Mouse (Mus musculus) MEL (cell line): ENCODE measurements around the gene Efna3. TPM values are rescaled to one million over a fixed set of nuclear protein-coding genes. Genes with fewer than 3 reads are reported as not detected.

ENCODE experiments used
- DNase-seq: peaks from one replicate; pipeline ENCODE4 v3.0.0; 2011; ENCODE audit warnings: low read depth, low spot score
- H3K27ac ChIP-seq: 2 replicates; pipeline ENCODE4 v1.5.1; 2012; ENCODE audit warnings: low read depth, mild to moderate bottlenecking, control low read depth, low read length, moderate library complexity; ENCODE audit not compliant: control insufficient read depth
- H3K27me3 ChIP-seq, 2 experiments: fragments of 150-350 bp in 1 of 2; sonication (generic) in 1 of 2; 2 replicates each; pipeline ENCODE4 v1.6.1; 2012; ENCODE audit warnings: low read length in 2 of 2, mild to moderate bottlenecking in 2 of 2, improper control_type of control experiment in 1 of 2, moderate library complexity in 1 of 2; ENCODE audit not compliant: insufficient read depth in 2 of 2, control insufficient read depth in 1 of 2
- H3K36me3 ChIP-seq, 2 experiments: 2 replicates each; pipeline ENCODE4 v1.6.1; 2012 to 2014; ENCODE audit warnings: low read length in 2 of 2, improper control_type of control experiment in 1 of 2, inconsistent platforms in 1 of 2, mild to moderate bottlenecking in 1 of 2; ENCODE audit not compliant: insufficient read depth in 2 of 2, control insufficient read depth in 1 of 2
- H3K4me1 ChIP-seq, 2 experiments: fragments of 150-350 bp in 1 of 2; sonication (generic) in 1 of 2; 2 replicates each; pipeline ENCODE4 v1.6.1; 2012; ENCODE audit warnings: low read length in 2 of 2, improper control_type of control experiment in 1 of 2, mild to moderate bottlenecking in 1 of 2; ENCODE audit not compliant: insufficient read depth in 2 of 2, control insufficient read depth in 1 of 2
- H3K4me3 ChIP-seq, 2 experiments: fragments of 150-350 bp in 1 of 2; sonication (generic) in 1 of 2; 2 replicates each; pipeline ENCODE4 v1.5.1; 2012; ENCODE audit warnings: low read depth in 2 of 2, low read length in 2 of 2, mild to moderate bottlenecking in 2 of 2, moderate library complexity in 2 of 2, control low read depth in 1 of 2, improper control_type of control experiment in 1 of 2; ENCODE audit not compliant: control insufficient read depth in 1 of 2, insufficient read depth in 1 of 2
- H3K79me2 ChIP-seq: 2 replicates; pipeline ENCODE4 v1.6.1; 2012; ENCODE audit warnings: mild to moderate bottlenecking, low read length, moderate library complexity; ENCODE audit not compliant: control insufficient read depth, poor library complexity, insufficient read depth
- H3K9ac ChIP-seq: 2 replicates; pipeline ENCODE4 v1.6.1; 2012; ENCODE audit warnings: low read depth, mild to moderate bottlenecking, control low read depth, low read length, moderate library complexity; ENCODE audit not compliant: control insufficient read depth, poor library complexity, severe bottlenecking
- H3K9me3 ChIP-seq: fragments of 150-350 bp; sonication (generic); replicated peaks from 2 replicates; pipeline ENCODE4 v1.6.1; 2012; ENCODE audit warnings: mild to moderate bottlenecking, low read length, improper control_type of control experiment, moderate library complexity; ENCODE audit not compliant: insufficient read depth
- BHLHE40 ChIP-seq: IDR thresholded peaks from 2 replicates; pipeline ENCODE4 v1.6.1; 2012; ENCODE audit warnings: low read depth, mild to moderate bottlenecking, inconsistent platforms, low read length, improper control_type of control experiment, borderline replicate concordance
- CHD2 ChIP-seq: IDR thresholded peaks from 2 replicates; pipeline ENCODE4 v1.6.1; 2011; ENCODE audit warnings: low read length, improper control_type of control experiment
- E2F4 ChIP-seq: IDR thresholded peaks from 2 replicates; pipeline ENCODE4 v1.6.1; 2011; ENCODE audit warnings: low read depth, low read length, improper control_type of control experiment, borderline replicate concordance
- EP300 ChIP-seq, 2 experiments: IDR thresholded peaks; 2 replicates each; pipeline ENCODE4 v1.6.1; 2011; ENCODE audit warnings: improper control_type of control experiment in 2 of 2, low read length in 2 of 2, low read depth in 1 of 2, mild to moderate bottlenecking in 1 of 2
- HCFC1 ChIP-seq: IDR thresholded peaks from 2 replicates; pipeline ENCODE4 v1.6.1; 2012; ENCODE audit warnings: low read depth, mild to moderate bottlenecking, inconsistent platforms, low read length, improper control_type of control experiment, moderate library complexity
- MAFK ChIP-seq: IDR thresholded peaks from 2 replicates; pipeline ENCODE4 v1.6.1; 2011; ENCODE audit warnings: low read depth, mild to moderate bottlenecking, low read length, improper control_type of control experiment, borderline replicate concordance
- MAX ChIP-seq: IDR thresholded peaks from 2 replicates; pipeline ENCODE4 v1.6.1; 2011; ENCODE audit warnings: low read length, improper control_type of control experiment
- MEF2A ChIP-seq: IDR thresholded peaks from 2 replicates; pipeline ENCODE4 v1.6.1; 2014; ENCODE audit warnings: low read depth, mild to moderate bottlenecking, inconsistent platforms, low read length, improper control_type of control experiment; ENCODE audit not compliant: poor library complexity, insufficient replicate concordance, severe bottlenecking; ENCODE audit errors: extremely low read depth
- MXI1 ChIP-seq: IDR thresholded peaks from 2 replicates; pipeline ENCODE4 v1.6.1; 2011; ENCODE audit warnings: mild to moderate bottlenecking, low read depth, low read length, improper control_type of control experiment
- MYC ChIP-seq: IDR thresholded peaks from 2 replicates; pipeline ENCODE4 v1.6.1; 2011; ENCODE audit warnings: low read depth, mild to moderate bottlenecking, low read length, improper control_type of control experiment, moderate library complexity
- NELFE ChIP-seq: IDR thresholded peaks from 2 replicates; pipeline ENCODE4 v1.6.1; 2011; ENCODE audit warnings: low read depth, low read length, improper control_type of control experiment
- NRF1 ChIP-seq: IDR thresholded peaks from 2 replicates; pipeline ENCODE4 v1.6.1; 2014; ENCODE audit warnings: low read depth, mild to moderate bottlenecking, inconsistent platforms, low read length, improper control_type of control experiment, moderate library complexity; ENCODE audit not compliant: poor library complexity, insufficient read depth, severe bottlenecking
- POLR2A ChIP-seq, 2 experiments: IDR thresholded peaks; 2 replicates each; pipeline ENCODE4 v1.6.1; 2011 to 2012; ENCODE audit warnings: low read length in 2 of 2, mild to moderate bottlenecking in 2 of 2, control low read depth in 1 of 2, improper control_type of control experiment in 1 of 2, low read depth in 1 of 2, moderate library complexity in 1 of 2; ENCODE audit not compliant: control insufficient read depth in 1 of 2, insufficient read depth in 1 of 2, poor library complexity in 1 of 2
- RAD21 ChIP-seq: IDR thresholded peaks from 2 replicates; pipeline ENCODE4 v1.6.1; 2011; ENCODE audit warnings: mild to moderate bottlenecking, low read depth, low read length, improper control_type of control experiment
- SIN3A ChIP-seq: IDR thresholded peaks from 2 replicates; pipeline ENCODE4 v1.6.1; 2012; ENCODE audit warnings: low read length, improper control_type of control experiment, inconsistent platforms
- UBTF ChIP-seq: IDR thresholded peaks from 2 replicates; pipeline ENCODE4 v1.6.1; 2012; ENCODE audit warnings: low read depth, mild to moderate bottlenecking, inconsistent platforms, low read length, improper control_type of control experiment, moderate library complexity, borderline replicate concordance; ENCODE audit not compliant: insufficient read depth
- ZC3H11A ChIP-seq: IDR thresholded peaks from 2 replicates; pipeline ENCODE4 v1.6.1; 2012; ENCODE audit warnings: low read depth, mild to moderate bottlenecking, inconsistent platforms, low read length, improper control_type of control experiment
- ZMIZ1 ChIP-seq: IDR thresholded peaks from 2 replicates; pipeline ENCODE4 v1.6.1; 2012; ENCODE audit warnings: low read depth, mild to moderate bottlenecking, inconsistent platforms, low read length, improper control_type of control experiment, moderate library complexity
- ZNF384 ChIP-seq: IDR thresholded peaks from 2 replicates; pipeline ENCODE4 v1.6.1; 2012; ENCODE audit warnings: low read depth, mild to moderate bottlenecking, inconsistent platforms, low read length, improper control_type of control experiment
- polyA plus RNA-seq, 2 experiments: library from polyadenylated mRNA; stranded (reverse) in 1 of 2; unstranded in 1 of 2; fragments of >175 nt in 1 of 2; fragments of >200 nt in 1 of 2; gene quantifications; 2 replicates each; pipeline versions ENCODE4 v1.2.1 to v1.2.4; 2012; ENCODE audit warnings: low replicate concordance in 2 of 2, low read depth in 1 of 2; ENCODE audit not compliant: insufficient read length in 2 of 2, insufficient read depth in 1 of 2, missing spikeins in 1 of 2
- total RNA-seq: library from RNA; depleted of rRNA; stranded (reverse); fragments of 300-350 nt; gene quantifications from 2 replicates; pipeline ENCODE4 v1.2.3, GENCODE M21; 2012

Gene Efna3
- total and polyA plus RNA-seq, 3 experiments: 0.54 to 1.2 TPM; not detected in 1

GRCm38 (mm10) chr3:89287286-89287685 is 35.5 kb downstream of the Efna3 start:
- Histone ChIP-seq H3K36me3 (peaks cover 0 to 7% of the 10 kb centered on the region in 2 experiments; a peak in 2 of 4 replicates), H3K27me3 (peaks cover 3 to 9% of the 10 kb centered on the region in 2 experiments), H3K9me3 (no peaks in the 10 kb centered on the region), H3K4me3 (no peak overlapping the region), H3K9ac (no peak overlapping the region), H3K27ac (no peak overlapping the region), H3K4me1 (peaks cover 8 to 15% of the 10 kb centered on the region in 2 experiments), H3K79me2 (no peaks in the 10 kb centered on the region)
- no peak for DNase-seq
- no peak for TF ChIP-seq EP300 (IDR thresholded peaks at IDR 0.05; ENCODE audit: low read depth in 1 of 2, low read length in 2 of 2)
- TF ChIP-seq CHD2: no peak
- TF ChIP-seq BHLHE40: no peak
- TF ChIP-seq NELFE: no peak
- TF ChIP-seq HCFC1: no peak
- TF ChIP-seq RAD21: no peak
- no peak for TF ChIP-seq SIN3A
- TF ChIP-seq NRF1: no peak
- no peak for TF ChIP-seq ZNF384
- TF ChIP-seq MEF2A: no peak
- no peak for TF ChIP-seq MAX
- no peak for TF ChIP-seq ZMIZ1

GRCm38 (mm10) chr3:89285526-89285925 is 37.2 kb downstream of the Efna3 start:
- TF ChIP-seq POLR2A (IDR thresholded peaks at IDR 0.05; ENCODE audit: control insufficient read depth in 1 of 2, insufficient read depth in 1 of 2, low read depth in 1 of 2, low read length in 2 of 2, poor library complexity in 1 of 2) (no peak), MYC (no peak), MXI1 (no peak), NRF1 (no peak), ZC3H11A (no peak), RAD21 (no peak), UBTF (no peak), E2F4 (no peak), MAFK (no peak)
- no peak for DNase-seq
- Histone ChIP-seq H3K4me3 (no peak overlapping the region), H3K9me3 (no peaks in the 10 kb centered on the region), H3K79me2 (no peaks in the 10 kb centered on the region), H3K27me3 (peaks cover 12 to 20% of the 10 kb centered on the region in 2 experiments), H3K9ac (no peak overlapping the region), H3K4me1 (0 out of 4 replicates have a peak, but pooled peaks cover 0 to 6% of the 10 kb centered on the region in 2 experiments), H3K27ac (no peak overlapping the region), H3K36me3 (no peaks in the 10 kb centered on the region)
